Mouse (Mus musculus): ENCODE measurements at regions not wholly inside any gene's neighbourhood (a gene's known extent, or its start where the extent isn't known, plus 50 kb on each side); places are given as distances from the start of the nearest gene placed in this dataset.

DNA sequence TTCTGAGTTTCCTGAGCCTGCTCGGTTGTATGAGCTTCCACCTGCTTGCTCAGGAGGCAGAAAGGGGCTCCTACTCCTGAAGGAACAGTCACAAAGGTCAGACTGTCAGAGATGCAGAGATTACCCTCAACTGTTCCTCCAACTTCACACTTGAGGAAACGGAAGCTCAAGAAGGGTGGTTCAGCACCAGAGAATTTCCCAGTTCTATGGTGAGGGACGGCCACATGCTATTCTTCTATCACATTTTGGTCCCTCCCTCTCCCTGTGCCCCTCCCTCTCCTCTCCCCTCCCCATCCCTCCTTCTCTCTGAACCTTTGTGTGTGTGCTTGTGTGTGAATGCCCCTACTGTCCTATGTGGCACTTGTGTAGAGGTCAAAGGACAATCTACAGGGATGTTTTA is 386.0 kb downstream of the Rps24 start:
- 41% methylated on average over 3 of the region's 3 CpGs for WGBS

DNA sequence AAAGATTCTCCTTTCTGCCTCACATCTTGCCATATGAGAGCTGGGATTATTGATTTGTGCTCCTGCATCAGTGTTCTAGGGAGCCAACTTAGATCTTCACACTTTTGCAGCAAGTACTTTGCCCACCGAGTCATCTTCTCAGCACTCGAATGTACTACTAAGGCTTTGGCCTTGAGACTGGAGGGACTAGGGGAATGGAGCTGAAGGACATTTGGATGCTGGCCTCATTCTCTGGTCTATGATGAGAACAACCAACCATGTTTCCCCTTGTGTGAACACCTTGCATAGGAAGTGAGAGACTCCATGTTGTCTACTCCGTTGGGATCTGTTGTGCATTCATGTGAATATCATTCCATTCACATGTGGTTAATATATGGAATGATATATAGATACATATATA is 386.5 kb downstream of the Rps24 start:
- 95% methylated on average over 3 of the region's 3 CpGs for WGBS

More for the DNA sequence above, 386.0 kb downstream of the Rps24 start:
- no peak overlapping the region for H3K9ac ChIP-seq (replicated peaks; ENCODE audit: low read depth, low read length)
- no peak overlapping the region for H3K4me2 ChIP-seq (replicated peaks; ENCODE audit: low read depth, low read length)
- H3K9me3 ChIP-seq (ENCODE audit: control insufficient read depth, low read depth, low read length), result no peaks in the 10 kb centered on the region
- no peak overlapping the region for H3K4me3 ChIP-seq (ENCODE audit: low read depth, low read length)
- no peaks in the 10 kb centered on the region for H3K36me3 ChIP-seq (ENCODE audit: control insufficient read depth, insufficient read depth, low read length)
- no peak for ATAC-seq (ENCODE audit: insufficient number of reproducible peaks, insufficient read depth, low FRiP score, low read depth)
- no peak overlapping the region for H3K27ac ChIP-seq (ENCODE audit: low read length)
- H3K4me1 ChIP-seq (ENCODE audit: control insufficient read depth, insufficient read depth, low read length), result no peaks in the 10 kb centered on the region
- no peaks in the 10 kb centered on the region for H3K27me3 ChIP-seq (ENCODE audit: control insufficient read depth, insufficient read depth, low read length)

DNA sequence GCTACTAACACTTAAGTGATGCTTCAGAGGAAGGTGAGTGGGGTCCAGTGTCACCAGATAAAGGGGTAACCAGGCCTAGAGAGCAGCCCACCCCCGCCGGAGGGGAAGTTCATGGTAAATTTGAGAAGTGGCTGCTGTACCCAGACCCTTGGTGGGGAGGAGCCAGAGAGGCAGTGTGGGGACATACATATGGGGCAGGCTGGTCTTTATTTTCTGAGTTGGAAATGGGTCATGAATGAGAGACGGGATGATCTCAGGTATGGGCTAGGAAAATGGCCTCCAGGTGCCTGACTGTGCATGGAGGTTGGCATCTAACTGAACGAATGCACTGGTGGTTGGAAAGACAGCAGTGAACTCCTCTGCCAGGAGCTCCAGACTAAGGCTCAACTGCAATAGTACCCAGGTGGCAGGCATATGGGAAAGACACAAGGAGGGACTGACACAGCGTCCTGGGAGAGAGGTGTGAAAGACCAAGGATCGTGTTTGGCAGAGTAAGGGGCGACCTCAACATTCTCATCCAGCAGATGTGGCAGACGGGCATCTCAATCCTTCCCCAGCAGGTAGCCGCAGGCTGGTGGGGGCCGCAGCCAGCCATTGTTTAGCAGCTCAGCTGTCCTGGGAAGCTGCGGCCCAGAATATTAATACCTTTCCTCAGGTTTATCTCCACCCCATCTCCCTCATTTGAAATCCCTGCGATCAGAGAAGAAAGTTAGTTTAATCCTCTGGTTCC is 387.7 kb downstream of the Rps24 start:
- WGBS, result 69% methylated on average over 12 of the region's 12 CpGs
- Histone ChIP-seq H3K4me3 (ENCODE audit: low read depth, low read length) (no peak overlapping the region), H3K4me2 (replicated peaks; ENCODE audit: low read depth, low read length) (no peak overlapping the region), H3K9me3 (ENCODE audit: control insufficient read depth, low read depth, low read length) (no peaks in the 10 kb centered on the region), H3K36me3 (ENCODE audit: control insufficient read depth, insufficient read depth, low read length) (no peaks in the 10 kb centered on the region), H3K27ac (ENCODE audit: low read length) (no peak overlapping the region), H3K9ac (replicated peaks; ENCODE audit: low read depth, low read length) (no peak overlapping the region), H3K4me1 (ENCODE audit: control insufficient read depth, insufficient read depth, low read length) (no peaks in the 10 kb centered on the region), H3K27me3 (ENCODE audit: control insufficient read depth, insufficient read depth, low read length) (no peaks in the 10 kb centered on the region)
- ATAC-seq (ENCODE audit: insufficient number of reproducible peaks, insufficient read depth, low FRiP score, low read depth), result no peak

More for the DNA sequence above, 386.5 kb downstream of the Rps24 start:
- Histone ChIP-seq H3K4me3 (ENCODE audit: low read depth, low read length) (no peak overlapping the region), H3K4me1 (ENCODE audit: control insufficient read depth, insufficient read depth, low read length) (no peaks in the 10 kb centered on the region), H3K9ac (replicated peaks; ENCODE audit: low read depth, low read length) (no peak overlapping the region), H3K27ac (ENCODE audit: low read length) (no peak overlapping the region), H3K36me3 (ENCODE audit: control insufficient read depth, insufficient read depth, low read length) (no peaks in the 10 kb centered on the region), H3K27me3 (ENCODE audit: control insufficient read depth, insufficient read depth, low read length) (no peaks in the 10 kb centered on the region), H3K4me2 (replicated peaks; ENCODE audit: low read depth, low read length) (no peak overlapping the region), H3K9me3 (ENCODE audit: control insufficient read depth, low read depth, low read length) (no peaks in the 10 kb centered on the region)
- ATAC-seq (ENCODE audit: insufficient number of reproducible peaks, insufficient read depth, low FRiP score, low read depth), result no peak

DNA sequence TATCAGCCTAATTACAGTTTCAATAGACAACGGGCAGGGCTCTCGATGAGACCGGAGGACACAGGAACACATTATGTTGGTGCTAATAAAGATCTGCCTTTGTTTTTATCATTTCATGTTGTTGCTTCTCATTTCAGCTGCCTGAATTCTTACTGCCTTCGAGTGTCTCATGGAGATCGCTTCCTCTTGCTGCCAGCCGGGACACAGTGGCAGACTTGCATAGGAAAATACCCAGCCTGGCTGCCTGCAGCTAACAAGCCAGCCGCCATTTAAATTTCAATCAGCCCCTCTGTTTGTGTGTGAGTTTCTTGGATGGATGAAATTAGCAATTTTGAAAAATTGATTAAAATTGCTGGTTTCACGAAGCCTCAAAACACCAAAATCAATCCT is 388.2 kb downstream of the Rps24 start:
- no peak for ATAC-seq (ENCODE audit: insufficient number of reproducible peaks, insufficient read depth, low FRiP score, low read depth)
- Histone ChIP-seq H3K9me3 (ENCODE audit: control insufficient read depth, low read depth, low read length) (no peaks in the 10 kb centered on the region), H3K4me3 (ENCODE audit: low read depth, low read length) (no peak overlapping the region), H3K27me3 (ENCODE audit: control insufficient read depth, insufficient read depth, low read length) (no peaks in the 10 kb centered on the region), H3K27ac (ENCODE audit: low read length) (no peak overlapping the region), H3K4me2 (replicated peaks; ENCODE audit: low read depth, low read length) (no peak overlapping the region), H3K36me3 (ENCODE audit: control insufficient read depth, insufficient read depth, low read length) (no peaks in the 10 kb centered on the region), H3K9ac (replicated peaks; ENCODE audit: low read depth, low read length) (no peak overlapping the region), H3K4me1 (ENCODE audit: control insufficient read depth, insufficient read depth, low read length) (no peaks in the 10 kb centered on the region)
- WGBS, result 73% methylated on average over 8 of the region's 8 CpGs

DNA sequence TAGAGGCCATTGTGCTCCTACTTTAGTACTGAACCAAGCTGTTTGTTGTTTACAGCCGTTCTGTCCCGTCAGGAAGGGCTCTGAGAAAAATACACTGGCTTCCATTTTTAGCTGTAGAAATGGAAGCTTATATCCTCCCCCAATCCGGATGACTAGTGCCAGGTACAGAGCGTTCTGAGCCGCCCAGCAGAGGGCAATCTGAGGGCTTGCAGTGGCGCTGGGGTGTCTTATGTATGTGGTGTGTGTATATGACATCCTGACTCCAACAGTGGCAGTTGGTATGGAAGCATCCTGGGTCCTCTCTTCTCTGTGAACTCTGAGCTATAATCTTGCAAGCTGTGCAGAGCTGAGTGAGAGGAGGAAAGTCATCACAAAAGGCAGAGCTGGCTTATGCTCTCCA is 389.0 kb downstream of the Rps24 start:
- H3K9me3 ChIP-seq (ENCODE audit: control insufficient read depth, low read depth, low read length), result no peaks in the 10 kb centered on the region
- H3K4me3 ChIP-seq (ENCODE audit: low read depth, low read length), result no peak overlapping the region
- no peaks in the 10 kb centered on the region for H3K4me1 ChIP-seq (ENCODE audit: control insufficient read depth, insufficient read depth, low read length)
- no peak overlapping the region for H3K4me2 ChIP-seq (replicated peaks; ENCODE audit: low read depth, low read length)
- no peak overlapping the region for H3K27ac ChIP-seq (ENCODE audit: low read length)
- 64% methylated on average over 6 of the region's 6 CpGs for WGBS
- no peaks in the 10 kb centered on the region for H3K27me3 ChIP-seq (ENCODE audit: control insufficient read depth, insufficient read depth, low read length)
- H3K36me3 ChIP-seq (ENCODE audit: control insufficient read depth, insufficient read depth, low read length), result no peaks in the 10 kb centered on the region
- no peak for ATAC-seq (ENCODE audit: insufficient number of reproducible peaks, insufficient read depth, low FRiP score, low read depth)
- no peak overlapping the region for H3K9ac ChIP-seq (replicated peaks; ENCODE audit: low read depth, low read length)

DNA sequence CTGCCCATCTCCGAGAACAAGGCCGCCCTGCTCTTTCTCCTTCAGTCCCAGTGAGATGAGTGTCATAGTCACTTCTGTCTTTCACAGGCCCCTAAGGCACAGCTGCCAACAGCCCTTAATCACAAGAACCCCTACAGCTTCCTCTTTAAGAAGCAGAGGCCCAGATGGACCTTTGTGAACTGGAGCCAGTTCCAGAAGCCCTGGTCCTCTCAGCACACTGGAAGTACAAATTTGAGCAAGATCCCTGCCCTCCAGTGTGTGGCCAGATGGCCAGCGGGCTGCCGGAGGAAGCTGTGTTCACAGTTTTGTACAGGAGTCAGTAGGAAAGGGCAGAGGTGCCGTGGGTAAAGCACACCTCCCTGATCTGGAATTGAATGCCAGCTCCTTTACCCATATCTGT is 389.6 kb downstream of the Rps24 start:
- H3K4me2 ChIP-seq (replicated peaks; ENCODE audit: low read depth, low read length), result no peak overlapping the region
- H3K36me3 ChIP-seq (ENCODE audit: control insufficient read depth, insufficient read depth, low read length), result no peaks in the 10 kb centered on the region
- H3K9ac ChIP-seq (replicated peaks; ENCODE audit: low read depth, low read length), result no peak overlapping the region
- no peak overlapping the region for H3K27ac ChIP-seq (ENCODE audit: low read length)
- ATAC-seq (ENCODE audit: insufficient number of reproducible peaks, insufficient read depth, low FRiP score, low read depth), result no peak
- WGBS, result 84% methylated on average over 5 of the region's 5 CpGs
- no peaks in the 10 kb centered on the region for H3K27me3 ChIP-seq (ENCODE audit: control insufficient read depth, insufficient read depth, low read length)
- no peak overlapping the region for H3K4me3 ChIP-seq (ENCODE audit: low read depth, low read length)
- no peaks in the 10 kb centered on the region for H3K4me1 ChIP-seq (ENCODE audit: control insufficient read depth, insufficient read depth, low read length)
- H3K9me3 ChIP-seq (ENCODE audit: control insufficient read depth, low read depth, low read length), result no peaks in the 10 kb centered on the region

DNA sequence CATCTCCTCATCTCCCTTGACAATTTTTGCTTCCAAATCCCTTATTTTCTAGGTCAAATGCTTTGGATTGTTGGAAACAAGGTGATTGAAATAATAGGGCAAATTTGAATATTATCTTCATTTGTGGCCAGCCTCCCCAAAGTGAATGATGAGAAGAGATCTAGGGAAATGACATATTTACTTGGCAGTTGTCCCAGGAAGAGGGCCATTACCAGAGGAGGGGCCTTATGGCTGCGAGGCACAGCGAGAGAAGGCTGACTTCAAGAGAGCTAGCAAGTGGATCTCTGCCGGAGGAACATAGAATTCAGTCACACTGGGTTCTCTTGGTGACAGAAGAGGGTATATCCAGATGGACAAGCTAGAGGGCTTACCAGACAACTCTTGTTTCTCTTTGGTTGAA is 390.9 kb downstream of the Rps24 start:
- WGBS, result 49% methylated on average over 3 of the region's 3 CpGs
- no peak overlapping the region for H3K4me2 ChIP-seq (replicated peaks; ENCODE audit: low read depth, low read length)
- no peak overlapping the region for H3K27ac ChIP-seq (ENCODE audit: low read length)
- no peaks in the 10 kb centered on the region for H3K27me3 ChIP-seq (ENCODE audit: control insufficient read depth, insufficient read depth, low read length)
- no peak overlapping the region for H3K4me3 ChIP-seq (ENCODE audit: low read depth, low read length)
- no peaks in the 10 kb centered on the region for H3K4me1 ChIP-seq (ENCODE audit: control insufficient read depth, insufficient read depth, low read length)
- no peak overlapping the region for H3K9ac ChIP-seq (replicated peaks; ENCODE audit: low read depth, low read length)
- no peaks in the 10 kb centered on the region for H3K9me3 ChIP-seq (ENCODE audit: control insufficient read depth, low read depth, low read length)
- no peak for ATAC-seq (ENCODE audit: insufficient number of reproducible peaks, insufficient read depth, low FRiP score, low read depth)
- no peaks in the 10 kb centered on the region for H3K36me3 ChIP-seq (ENCODE audit: control insufficient read depth, insufficient read depth, low read length)

DNA sequence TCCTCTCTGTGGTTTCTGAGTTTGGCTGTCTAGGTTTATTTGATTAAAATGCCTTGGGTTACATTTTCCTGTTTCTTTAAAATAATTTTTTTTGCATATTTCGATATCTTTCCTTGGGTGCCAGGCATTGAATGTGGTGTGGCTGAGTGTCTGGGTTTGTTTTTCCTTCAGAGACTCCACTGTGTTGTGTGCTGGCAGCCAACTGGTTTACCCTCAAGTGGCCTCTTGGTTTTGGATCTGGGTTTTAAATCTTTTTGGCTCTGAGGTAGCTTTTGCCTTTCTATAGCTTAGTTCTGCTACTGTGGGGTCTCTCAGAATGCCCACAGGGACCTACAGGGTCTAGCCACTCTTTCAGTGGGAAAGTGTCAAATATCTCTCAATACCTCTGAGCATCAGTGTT is 399.2 kb downstream of the Rps24 start:
- Histone ChIP-seq H3K27ac (ENCODE audit: low read length) (no peak overlapping the region), H3K4me3 (ENCODE audit: low read depth, low read length) (no peak overlapping the region), H3K4me1 (ENCODE audit: control insufficient read depth, insufficient read depth, low read length) (0 out of 2 replicates have a peak, but pooled peaks cover 3% of the 10 kb centered on the region), H3K27me3 (ENCODE audit: control insufficient read depth, insufficient read depth, low read length) (no peaks in the 10 kb centered on the region), H3K9me3 (ENCODE audit: control insufficient read depth, low read depth, low read length) (no peaks in the 10 kb centered on the region), H3K36me3 (ENCODE audit: control insufficient read depth, insufficient read depth, low read length) (no peaks in the 10 kb centered on the region), H3K4me2 (replicated peaks; ENCODE audit: low read depth, low read length) (no peak overlapping the region), H3K9ac (replicated peaks; ENCODE audit: low read depth, low read length) (no peak overlapping the region)
- WGBS, result 89% methylated on average over 1 of the region's 1 CpGs
- no peak for ATAC-seq (ENCODE audit: insufficient number of reproducible peaks, insufficient read depth, low FRiP score, low read depth)

DNA sequence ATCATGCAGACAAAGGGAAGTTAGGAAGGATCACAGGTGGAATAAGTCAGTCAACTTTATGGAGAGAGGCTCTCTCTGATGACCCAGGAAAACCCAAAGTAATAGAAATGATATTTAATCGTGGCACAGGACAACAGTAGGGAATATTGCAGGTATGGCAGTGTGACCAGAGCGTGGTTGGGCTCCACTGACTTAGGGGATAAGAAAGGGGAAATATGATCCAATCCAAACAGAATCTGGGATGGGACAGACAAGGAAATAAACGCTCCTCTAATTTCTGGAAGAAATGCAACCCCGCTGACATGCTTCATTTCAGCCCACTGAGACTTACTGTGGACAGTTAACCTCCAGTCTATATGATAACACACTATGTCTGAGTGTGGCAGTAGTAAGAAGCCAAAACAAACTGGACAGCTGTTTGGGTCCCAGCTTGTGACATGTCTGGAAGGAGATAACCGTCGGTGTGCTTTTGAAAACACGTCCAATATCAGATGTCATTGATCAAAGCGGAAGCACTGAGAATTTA is 400.0 kb downstream of the Rps24 start:
- H3K27me3 ChIP-seq (ENCODE audit: control insufficient read depth, insufficient read depth, low read length), result no peaks in the 10 kb centered on the region
- no peaks in the 10 kb centered on the region for H3K9me3 ChIP-seq (ENCODE audit: control insufficient read depth, low read depth, low read length)
- 0 out of 2 replicates have a peak, but pooled peaks cover 3% of the 10 kb centered on the region for H3K4me1 ChIP-seq (ENCODE audit: control insufficient read depth, insufficient read depth, low read length)
- no peaks in the 10 kb centered on the region for H3K36me3 ChIP-seq (ENCODE audit: control insufficient read depth, insufficient read depth, low read length)
- no peak overlapping the region for H3K27ac ChIP-seq (ENCODE audit: low read length)
- H3K4me2 ChIP-seq (replicated peaks; ENCODE audit: low read depth, low read length), result no peak overlapping the region
- H3K4me3 ChIP-seq (ENCODE audit: low read depth, low read length), result no peak overlapping the region
- no peak for ATAC-seq (ENCODE audit: insufficient number of reproducible peaks, insufficient read depth, low FRiP score, low read depth)
- 67% methylated on average over 8 of the region's 8 CpGs for WGBS
- H3K9ac ChIP-seq (replicated peaks; ENCODE audit: low read depth, low read length), result no peak overlapping the region
